Mouse (Mus musculus) E14TG2a.4 (cell line): ENCODE measurements around the gene Il2rg.

ENCODE experiments used
- H3K27me3 ChIP-seq: 2 replicates; pipeline ENCODE4 v1.6.1; 2014; ENCODE audit warnings: low read length, control low read depth; ENCODE audit not compliant: insufficient read depth
- H3K36me3 ChIP-seq: 2 replicates; pipeline ENCODE4 v1.6.1; 2014; ENCODE audit warnings: low read length, control low read depth; ENCODE audit not compliant: insufficient read depth
- H3K4me1 ChIP-seq: replicated peaks from 2 replicates; pipeline ENCODE4 v1.6.1; 2014; ENCODE audit warnings: low read depth, low read length, control low read depth
- H3K4me3 ChIP-seq: replicated peaks from 2 replicates; pipeline ENCODE4 v1.5.1; 2014; ENCODE audit warnings: mild to moderate bottlenecking, low read length
- H3K9me3 ChIP-seq: 2 replicates; pipeline ENCODE4 v1.6.1; 2014; ENCODE audit warnings: low read length, control low read depth
- CTCF ChIP-seq: conservative IDR thresholded peaks from 2 replicates; pipeline ENCODE4 v1.5.1; 2014; ENCODE audit warnings: low read length
- NANOG ChIP-seq: IDR thresholded peaks from 2 replicates; pipeline ENCODE4 v1.6.1; 2014; ENCODE audit warnings: borderline replicate concordance, low read length, mixed read lengths
- POU5F1 ChIP-seq: IDR thresholded peaks from 2 replicates; pipeline ENCODE4 v1.6.1; 2014; ENCODE audit warnings: low read length, borderline replicate concordance

Gene Il2rg

GRCm38 (mm10) chrX:101245011-101245410, 23.0 kb downstream of the Il2rg start:
- H3K9me3 ChIP-seq, result no peaks in the 10 kb centered on the region
- no peak overlapping the region for H3K4me3 ChIP-seq
- no peaks in the 10 kb centered on the region for H3K36me3 ChIP-seq
- peaks cover 17% of the 10 kb centered on the region for H3K4me1 ChIP-seq
- TF ChIP-seq CTCF (no peak), POU5F1 (no peak), NANOG (no peak)
- H3K27me3 ChIP-seq, result no peaks in the 10 kb centered on the region

- Histone ChIP-seq H3K4me3 (peak overlapping the region; percentile 64), H3K36me3 (peaks cover 10% of the 10 kb centered on the region), H3K27me3 (no peaks in the 10 kb centered on the region), H3K9me3 (no peaks in the 10 kb centered on the region), H3K4me1 (peaks cover 15% of the 10 kb centered on the region)
- TF ChIP-seq NANOG (no peak), POU5F1 (no peak), CTCF (no peak)
Measured at GRCm38 (mm10) chrX:101222796-101223162, 45.3 kb downstream of the Il2rg start.

GRCm38 (mm10) chrX:101221834-101222795, 45.9 kb downstream of the Il2rg start, which contains the start of gene Snx12:
Gene Snx12, minus strand, starts transcription at chrX:101222563.
- Histone ChIP-seq H3K4me3 (peak within 1 kb of the TSS; percentile 81), H3K36me3 (peaks cover 10% of the 10 kb centered on the region), H3K27me3 (no peaks in the 10 kb centered on the region), H3K4me1 (peaks cover 15% of the 10 kb centered on the region), H3K9me3 (no peaks in the 10 kb centered on the region)
- TF ChIP-seq POU5F1 (no peak), NANOG (no peak), CTCF (no peak)
